Mouse (Mus musculus) heart, embryonic 12.5 days (tissue): ENCODE measurements around the gene Adamts16. TPM values are rescaled to one million over a fixed set of nuclear protein-coding genes. Genes with fewer than 3 reads are reported as not detected.

Experiments
- ATAC-seq: fragments of 200-750 bp; cut with Nextera tagmentation; 2 replicates; pipeline ENCODE4 v1.8.0; 2017; ENCODE audit warnings: moderate TSS enrichment, moderate library complexity; ENCODE audit not compliant: insufficient number of reproducible peaks, low FRiP score
- H3K27ac ChIP-seq: fragments of 300-500 bp; sonication (generic); 2 replicates; pipeline ENCODE4 v1.5.1; 2016; ENCODE audit warnings: mild to moderate bottlenecking, moderate library complexity; ENCODE audit not compliant: poor library complexity, severe bottlenecking
- H3K27me3 ChIP-seq: fragments of 300-500 bp; sonication (generic); replicated peaks from 2 replicates; pipeline ENCODE4 v1.6.1; 2016; ENCODE audit warnings: mild to moderate bottlenecking, moderate library complexity
- H3K36me3 ChIP-seq: fragments of 300-500 bp; sonication (generic); 2 replicates; pipeline ENCODE4 v1.6.1; 2016; ENCODE audit warnings: mild to moderate bottlenecking, moderate library complexity
- H3K4me1 ChIP-seq: fragments of 300-500 bp; sonication (generic); replicated peaks from 2 replicates; pipeline ENCODE4 v1.6.1; 2016; ENCODE audit warnings: mild to moderate bottlenecking
- H3K4me2 ChIP-seq: fragments of 300-500 bp; sonication (generic); 2 replicates; pipeline ENCODE4 v1.6.1; 2016; ENCODE audit warnings: mild to moderate bottlenecking, moderate library complexity
- H3K4me3 ChIP-seq: fragments of 300-500 bp; sonication (generic); 2 replicates; pipeline ENCODE4 v1.5.1; 2016; ENCODE audit warnings: mild to moderate bottlenecking
- H3K9ac ChIP-seq: fragments of 300-500 bp; sonication (generic); 2 replicates; pipeline ENCODE4 v1.6.1; 2016; ENCODE audit warnings: mild to moderate bottlenecking, moderate library complexity
- H3K9me3 ChIP-seq: fragments of 300-500 bp; sonication (generic); replicated peaks from 2 replicates; pipeline ENCODE4 v1.6.1; 2016; ENCODE audit warnings: mild to moderate bottlenecking, moderate library complexity
- WGBS: fragments of 180-500 bp; shearing (Covaris S2); methylation state at CpG from one replicate; pipeline ENCODE4 v1.1.7; 2016; 5-methylcytosine and 5-hydroxymethylcytosine counted together
- polyA plus RNA-seq: library from polyadenylated mRNA; unstranded; fragments of >200 nt; fragmentation: Nextera tagmentation; extraction: Ambion mirVana; gene quantifications from 2 replicates; pipeline ENCODE4 v1.2.1, GENCODE M21; 2016

Gene Adamts16
- polyA plus RNA-seq, 1 experiment from 2014 or later = 0.14 TPM

DNA sequence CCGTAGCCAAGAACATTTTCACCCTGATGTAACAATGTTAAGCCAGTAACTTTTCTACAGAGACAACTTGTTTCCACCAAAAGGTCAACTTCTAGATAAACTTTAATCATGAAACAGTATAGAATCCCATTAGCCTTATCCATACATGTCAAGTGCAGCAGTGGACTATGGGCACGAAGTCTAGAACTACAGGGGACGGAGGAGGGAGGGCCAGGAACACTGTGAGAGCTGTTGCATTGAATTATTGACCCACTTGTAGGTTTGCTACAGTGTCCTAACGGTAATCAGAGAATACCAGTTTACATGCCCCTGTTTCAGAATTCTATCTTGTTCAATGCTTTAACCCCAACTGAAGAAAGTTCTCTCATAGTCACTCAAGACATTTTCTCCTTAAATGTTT is 48.0 kb downstream of the Adamts16 start:
- no peak for ATAC-seq
- Histone ChIP-seq H3K27ac (no peak overlapping the region), H3K36me3 (no peaks in the 10 kb centered on the region), H3K27me3 (no peaks in the 10 kb centered on the region), H3K9ac (no peak overlapping the region), H3K4me3 (no peak overlapping the region), H3K4me1 (0 out of 2 replicates have a peak, but pooled peaks cover 3% of the 10 kb centered on the region), H3K4me2 (no peak overlapping the region), H3K9me3 (no peaks in the 10 kb centered on the region)
- 69% methylated on average over 4 of the region's 4 CpGs for WGBS

DNA sequence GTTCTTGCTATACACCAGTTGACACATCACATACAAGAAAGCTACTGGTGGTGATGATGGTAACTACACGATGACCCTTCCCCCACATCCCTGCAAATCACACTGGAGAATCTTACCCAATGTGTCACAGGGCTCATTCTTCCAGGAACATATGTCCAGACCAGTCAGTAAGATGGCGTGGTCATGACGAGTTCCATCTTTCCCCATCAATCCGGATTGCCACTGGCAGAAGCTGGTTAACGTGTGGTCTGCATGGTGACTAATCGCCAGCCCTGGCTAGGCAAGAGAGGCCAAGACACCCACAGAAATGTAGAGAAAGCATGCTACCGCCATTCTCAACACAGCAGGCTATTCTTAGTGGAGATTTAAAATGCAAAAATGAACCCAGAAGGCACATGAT is 48.7 kb downstream of the Adamts16 start:
- Histone ChIP-seq H3K4me3 (no peak overlapping the region), H3K4me1 (no peaks in the 10 kb centered on the region), H3K27ac (no peak overlapping the region), H3K36me3 (no peaks in the 10 kb centered on the region), H3K27me3 (no peaks in the 10 kb centered on the region), H3K9ac (no peak overlapping the region), H3K4me2 (no peak overlapping the region), H3K9me3 (no peaks in the 10 kb centered on the region)
- WGBS = 84% methylated on average over 7 of the region's 7 CpGs
- no peak for ATAC-seq

DNA sequence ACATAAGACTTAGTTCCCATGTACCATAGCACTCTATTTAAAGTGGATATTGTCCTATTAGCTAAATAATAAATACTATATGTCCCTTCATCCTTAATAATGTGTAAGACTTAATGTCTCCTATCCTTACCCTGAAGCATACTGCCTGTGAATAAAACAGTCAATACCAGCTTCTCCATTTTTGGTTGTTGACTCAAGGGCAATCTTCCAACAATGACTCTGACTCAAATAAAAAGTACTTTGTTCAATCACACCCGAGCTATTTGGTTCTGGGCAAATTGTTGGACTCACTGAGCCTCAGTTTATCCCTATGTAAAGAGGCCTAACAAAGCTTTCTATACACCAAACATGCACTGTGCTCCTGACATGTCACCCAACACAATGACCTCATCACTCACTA is 51.8 kb downstream of the Adamts16 start:
- no peak overlapping the region for H3K9ac ChIP-seq
- no peak for ATAC-seq
- H3K4me1 ChIP-seq = no peaks in the 10 kb centered on the region
- no peaks in the 10 kb centered on the region for H3K9me3 ChIP-seq
- WGBS = 47% methylated on average over 1 of the region's 1 CpGs
- no peak overlapping the region for H3K4me2 ChIP-seq
- no peaks in the 10 kb centered on the region for H3K27me3 ChIP-seq
- no peak overlapping the region for H3K4me3 ChIP-seq
- H3K27ac ChIP-seq = no peak overlapping the region
- no peaks in the 10 kb centered on the region for H3K36me3 ChIP-seq

DNA sequence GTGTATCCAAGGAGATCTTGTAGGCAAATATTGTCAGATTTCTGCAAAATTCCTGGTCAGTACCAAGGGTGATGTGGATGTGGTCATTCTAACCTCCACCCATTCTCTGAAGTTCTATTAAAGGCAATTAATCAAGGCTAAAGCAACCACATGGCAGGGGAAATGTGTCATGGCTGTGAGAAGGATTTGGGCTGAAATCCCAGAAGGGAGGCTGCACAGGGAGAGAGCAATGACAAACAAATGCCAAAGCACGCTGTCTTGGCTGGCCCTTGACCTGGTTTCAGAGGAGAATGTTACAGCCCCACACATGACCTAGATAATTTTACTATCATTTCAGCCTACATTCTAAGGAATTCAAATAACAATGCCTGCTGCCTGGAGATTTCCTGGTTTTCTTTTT is 52.6 kb downstream of the Adamts16 start:
- Histone ChIP-seq H3K9me3 (no peaks in the 10 kb centered on the region), H3K36me3 (no peaks in the 10 kb centered on the region), H3K4me3 (no peak overlapping the region), H3K27me3 (no peaks in the 10 kb centered on the region), H3K4me1 (no peaks in the 10 kb centered on the region), H3K27ac (no peak overlapping the region), H3K4me2 (no peak overlapping the region), H3K9ac (no peak overlapping the region)
- 60% methylated on average over 1 of the region's 1 CpGs for WGBS
- ATAC-seq = no peak

DNA sequence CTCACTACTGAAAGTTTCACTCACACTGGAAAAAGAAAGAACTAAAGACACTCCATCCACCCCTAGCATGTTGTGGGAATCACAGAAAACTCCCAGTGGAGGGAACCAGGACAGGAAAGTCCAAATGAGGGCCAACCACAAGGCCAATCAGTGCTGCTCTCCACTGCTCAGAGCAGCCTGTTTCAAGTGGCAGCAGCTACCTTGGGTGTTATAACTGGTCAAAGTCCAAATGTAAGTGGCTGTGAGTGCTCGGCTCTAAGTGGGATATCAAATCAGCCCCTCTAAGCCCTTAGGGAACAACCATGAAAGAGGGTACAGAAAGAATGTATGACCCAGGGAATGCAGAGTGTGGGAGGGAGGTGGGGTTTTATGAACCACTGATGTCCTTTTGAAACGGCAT is 56.5 kb downstream of the Adamts16 start:
- Histone ChIP-seq H3K36me3 (no peaks in the 10 kb centered on the region), H3K9me3 (no peaks in the 10 kb centered on the region), H3K4me1 (no peaks in the 10 kb centered on the region), H3K27ac (no peak overlapping the region), H3K4me2 (no peak overlapping the region), H3K9ac (no peak overlapping the region), H3K27me3 (no peaks in the 10 kb centered on the region), H3K4me3 (no peak overlapping the region)
- ATAC-seq = no peak
- WGBS = 70% methylated on average over 2 of the region's 2 CpGs

DNA sequence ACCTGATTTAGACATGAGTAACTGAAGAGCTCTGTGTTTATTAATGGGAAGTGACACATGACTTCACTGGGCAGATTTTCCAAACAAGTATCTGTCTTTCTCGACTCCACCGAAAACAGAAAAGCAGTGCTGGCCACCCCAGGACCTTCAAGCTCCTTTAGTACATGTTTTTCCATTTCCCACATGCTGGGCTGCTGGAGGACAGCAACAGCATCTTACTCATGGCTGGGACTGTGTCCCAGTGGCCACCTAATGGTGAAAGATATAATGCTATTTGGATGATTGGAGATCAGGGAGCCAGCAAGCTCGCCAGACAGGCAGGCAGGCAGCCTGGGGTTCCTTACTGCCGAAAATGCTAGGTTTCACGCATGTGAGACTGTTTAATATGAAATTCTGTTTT is 57.5 kb downstream of the Adamts16 start:
- Histone ChIP-seq H3K4me1 (no peaks in the 10 kb centered on the region), H3K27ac (no peak overlapping the region), H3K4me3 (no peak overlapping the region), H3K9ac (no peak overlapping the region), H3K4me2 (no peak overlapping the region), H3K9me3 (no peaks in the 10 kb centered on the region), H3K27me3 (no peaks in the 10 kb centered on the region), H3K36me3 (no peaks in the 10 kb centered on the region)
- WGBS = 62% methylated on average over 5 of the region's 5 CpGs
- no peak for ATAC-seq

DNA sequence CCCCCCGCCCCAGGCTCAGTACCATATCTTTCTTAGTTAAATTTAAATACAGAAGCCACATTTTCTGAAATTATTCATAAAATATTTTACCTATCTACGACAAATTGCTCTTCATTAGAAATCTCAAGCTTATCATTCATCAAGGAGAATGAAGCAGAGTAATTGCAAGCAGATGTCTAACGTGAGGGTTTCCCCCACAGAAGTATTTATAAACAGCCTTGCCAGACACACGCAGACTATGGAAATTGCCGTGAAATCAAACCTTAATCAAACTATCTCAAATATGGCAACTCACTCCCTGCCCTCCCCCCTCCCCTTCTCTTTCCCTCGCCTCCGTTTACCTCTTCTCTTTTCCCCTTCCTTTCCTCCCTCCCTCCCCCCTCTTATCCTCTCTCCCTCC is 61.8 kb downstream of the Adamts16 start:
- WGBS = 62% methylated on average over 7 of the region's 7 CpGs
- Histone ChIP-seq H3K4me1 (no peaks in the 10 kb centered on the region), H3K9ac (no peak overlapping the region), H3K4me2 (no peak overlapping the region), H3K27ac (no peak overlapping the region), H3K27me3 (no peaks in the 10 kb centered on the region), H3K4me3 (no peak overlapping the region), H3K9me3 (no peaks in the 10 kb centered on the region), H3K36me3 (no peaks in the 10 kb centered on the region)
- no peak for ATAC-seq

DNA sequence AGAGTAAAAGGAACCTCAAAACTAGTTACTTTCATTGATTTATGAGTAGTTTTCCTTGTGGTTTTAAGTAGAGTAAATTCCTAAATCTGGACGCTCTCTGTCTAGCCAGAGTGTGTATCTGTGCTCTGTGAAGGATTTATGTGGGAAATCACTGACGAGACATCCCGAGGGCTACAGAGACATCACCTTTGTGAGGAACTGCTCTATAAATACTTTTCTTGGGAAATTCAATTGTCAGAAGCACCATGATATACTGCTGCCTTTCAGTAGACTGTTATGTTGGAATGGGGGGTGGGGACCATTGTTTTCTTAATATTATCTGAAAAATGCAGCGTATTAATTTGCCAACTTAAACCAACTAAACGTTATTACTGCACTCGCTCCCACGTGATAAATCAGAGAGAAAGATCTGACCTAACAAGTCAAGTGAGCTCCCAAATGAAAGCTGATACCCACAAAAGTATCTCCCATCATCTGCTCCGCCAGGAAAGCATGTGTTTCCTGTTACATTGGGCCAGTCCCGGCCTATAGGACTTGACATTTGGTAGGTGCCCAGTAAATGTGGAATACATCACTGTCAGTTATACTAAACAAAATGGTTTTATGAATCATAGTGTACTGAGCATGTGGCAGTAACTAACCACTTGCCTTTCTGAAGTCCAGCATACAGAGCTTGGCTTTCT is 62.6 kb downstream of the Adamts16 start:
- Histone ChIP-seq H3K9me3 (no peaks in the 10 kb centered on the region), H3K9ac (no peak overlapping the region), H3K4me3 (no peak overlapping the region), H3K27ac (no peak overlapping the region), H3K27me3 (no peaks in the 10 kb centered on the region), H3K4me1 (no peaks in the 10 kb centered on the region), H3K36me3 (no peaks in the 10 kb centered on the region), H3K4me2 (no peak overlapping the region)
- 58% methylated on average over 9 of the region's 9 CpGs for WGBS
- ATAC-seq = no peak

DNA sequence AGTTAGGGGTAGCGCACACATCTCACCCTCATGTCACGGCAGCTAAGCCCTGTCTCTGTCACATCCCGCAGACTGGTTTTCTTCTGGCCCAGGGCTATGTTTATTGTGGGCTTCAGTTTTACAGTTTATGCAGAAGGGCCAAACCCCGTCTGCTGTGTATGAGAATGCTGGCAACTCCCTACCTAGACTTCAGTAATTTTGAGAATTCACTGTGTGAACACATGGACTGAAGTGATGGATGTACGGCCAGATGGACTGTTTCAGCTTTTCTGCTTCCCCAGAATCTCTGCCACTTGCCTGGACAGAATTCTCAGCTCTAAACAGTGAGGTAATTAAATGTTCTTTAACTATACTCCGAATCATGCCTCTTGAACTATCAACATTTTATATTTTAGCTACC is 70.5 kb downstream of the Adamts16 start:
- Histone ChIP-seq H3K4me3 (no peak overlapping the region), H3K27me3 (no peaks in the 10 kb centered on the region), H3K9me3 (no peaks in the 10 kb centered on the region), H3K9ac (no peak overlapping the region), H3K4me2 (no peak overlapping the region), H3K27ac (no peak overlapping the region), H3K4me1 (no peaks in the 10 kb centered on the region), H3K36me3 (no peaks in the 10 kb centered on the region)
- no peak for ATAC-seq
- WGBS = 80% methylated on average over 6 of the region's 6 CpGs

DNA sequence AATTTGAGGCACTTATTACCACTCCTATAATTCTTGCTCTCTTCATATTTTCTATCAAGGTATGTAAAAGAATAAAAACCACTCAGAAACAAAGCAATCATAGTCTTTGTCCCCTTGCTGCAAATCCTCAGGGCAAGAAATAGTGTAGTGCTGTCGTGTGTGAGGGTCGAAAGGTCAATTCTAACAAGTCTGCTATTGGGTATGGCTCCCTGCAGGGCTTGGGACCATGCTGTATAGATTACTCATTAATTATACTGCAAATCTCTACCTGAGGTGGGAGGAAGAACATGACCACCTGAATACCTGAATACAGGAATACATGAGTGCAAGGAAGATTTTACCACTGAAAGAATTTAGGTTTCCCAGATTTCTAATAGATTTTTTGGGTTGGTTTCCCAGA is 72.5 kb downstream of the Adamts16 start:
- no peaks in the 10 kb centered on the region for H3K36me3 ChIP-seq
- no peaks in the 10 kb centered on the region for H3K9me3 ChIP-seq
- H3K4me3 ChIP-seq = no peak overlapping the region
- WGBS = 66% methylated on average over 2 of the region's 2 CpGs
- no peak overlapping the region for H3K27ac ChIP-seq
- no peak overlapping the region for H3K9ac ChIP-seq
- no peaks in the 10 kb centered on the region for H3K27me3 ChIP-seq
- no peak overlapping the region for H3K4me2 ChIP-seq
- ATAC-seq = no peak
- no peaks in the 10 kb centered on the region for H3K4me1 ChIP-seq

DNA sequence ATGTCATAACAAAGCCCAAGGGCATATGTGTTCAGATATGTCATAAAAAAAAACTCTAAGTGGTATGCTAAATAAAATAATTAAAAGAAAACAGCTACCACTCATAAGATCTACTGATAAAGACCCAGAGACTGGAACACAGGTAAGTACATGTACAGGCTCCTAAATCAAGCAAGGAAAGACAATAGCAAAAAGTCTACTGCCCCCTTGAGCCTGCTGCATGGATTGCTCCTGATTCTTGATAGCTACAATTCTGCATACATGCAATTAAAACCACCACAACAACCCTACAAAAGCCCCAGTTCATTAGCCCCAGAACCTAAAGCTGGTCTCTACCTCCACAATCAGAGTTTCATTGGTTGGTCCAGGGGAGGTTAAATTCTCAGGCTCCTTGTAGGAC is 74.1 kb downstream of the Adamts16 start:
- H3K9me3 ChIP-seq = no peaks in the 10 kb centered on the region
- H3K27ac ChIP-seq = no peak overlapping the region
- no peak overlapping the region for H3K4me2 ChIP-seq
- H3K36me3 ChIP-seq = no peaks in the 10 kb centered on the region
- H3K27me3 ChIP-seq = no peaks in the 10 kb centered on the region
- no peaks in the 10 kb centered on the region for H3K4me1 ChIP-seq
- ATAC-seq = no peak
- no peak overlapping the region for H3K4me3 ChIP-seq
- H3K9ac ChIP-seq = no peak overlapping the region

DNA sequence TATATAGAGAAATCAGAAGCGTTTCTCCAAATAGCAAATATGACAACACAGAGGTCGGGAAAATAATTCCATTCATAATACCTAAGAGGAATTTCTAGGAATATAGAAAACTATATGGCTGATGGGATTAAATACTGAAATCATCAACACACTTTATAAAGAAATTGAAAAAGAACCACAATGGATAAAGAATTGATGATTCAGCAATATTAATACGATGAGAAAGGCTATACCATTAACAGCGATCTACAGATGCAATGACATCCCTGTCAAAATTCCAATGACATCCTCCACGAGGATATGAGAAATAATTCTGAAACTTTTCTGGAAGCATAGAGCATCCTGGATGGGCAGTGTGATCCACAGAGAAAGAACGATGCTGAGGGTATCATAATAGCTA is 76.9 kb downstream of the Adamts16 start:
- no peaks in the 10 kb centered on the region for H3K36me3 ChIP-seq
- no peak overlapping the region for H3K27ac ChIP-seq
- no peak overlapping the region for H3K4me2 ChIP-seq
- ATAC-seq = no peak
- H3K9me3 ChIP-seq = no peaks in the 10 kb centered on the region
- no peaks in the 10 kb centered on the region for H3K4me1 ChIP-seq
- 81% methylated on average over 6 of the region's 6 CpGs for WGBS
- H3K9ac ChIP-seq = no peak overlapping the region
- no peaks in the 10 kb centered on the region for H3K27me3 ChIP-seq
- H3K4me3 ChIP-seq = no peak overlapping the region
